Mouse (Mus musculus): ENCODE data around the gene Tmem109. TPM values are rescaled to one million over a fixed set of nuclear protein-coding genes. Genes with fewer than 3 reads are reported as not detected.

The Tmem109 gene
- total and polyA plus RNA-seq, 3 experiments, result 17.9 to 51.5 (median 32.9) TPM

DNA sequence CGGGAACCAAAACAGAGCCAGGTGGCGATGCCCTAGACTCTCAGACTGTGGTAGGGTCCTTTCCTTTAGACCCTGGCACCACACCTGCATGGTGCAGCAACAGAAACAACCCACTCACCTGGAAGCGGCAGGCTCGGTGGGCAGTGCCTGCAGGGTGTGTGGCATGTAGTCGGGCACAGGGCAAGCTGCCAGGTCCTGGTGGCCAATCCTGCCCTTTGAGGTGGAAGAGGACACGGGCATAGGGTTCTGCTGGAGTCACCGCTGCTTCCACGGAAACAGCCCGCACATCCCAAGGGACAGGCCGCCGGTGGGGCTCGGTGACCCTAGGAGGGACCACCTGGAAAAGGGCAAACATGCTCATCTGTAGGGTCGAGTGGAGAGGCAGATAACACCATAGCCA lies 15.4 kb downstream of the Tmem109 start:
- Histone ChIP-seq H3K4me1 (ENCODE audit: control insufficient read depth in 1 of 2, insufficient read depth in 2 of 2) (peaks cover 0 to 6% of the 10 kb centered on the region in 2 experiments; a peak in 1 of 4 replicates), H3K9me3 (replicated peaks; ENCODE audit: low read length) (no peaks in the 10 kb centered on the region), H3K4me2 (ENCODE audit: insufficient read depth, low read depth, poor library complexity, severe bottlenecking) (no peak overlapping the region), H3K9ac (ENCODE audit: insufficient read depth, low read depth) (no peak overlapping the region), H3K27ac (ENCODE audit: insufficient read depth, low read depth) (no peak overlapping the region), H3K36me3 (replicated peaks in 1 of 2; ENCODE audit: control insufficient read depth in 1 of 2, insufficient read depth in 1 of 2, low read length in 1 of 2) (peaks cover 7 to 21% of the 10 kb centered on the region in 2 experiments), H3K4me3 (replicated peaks in 1 of 3; ENCODE audit: low read depth in 2 of 3, low read length in 2 of 3, poor library complexity in 1 of 3) (no peak overlapping the region), H3K27me3 (replicated peaks) (no peaks in the 10 kb centered on the region), H3K79me2 (replicated peaks; ENCODE audit: control insufficient read depth, extremely low read depth, insufficient read depth, poor library complexity, severe bottlenecking) (no peaks in the 10 kb centered on the region)
- dilution Hi-C loops (cut with MboI; ENCODE audit: extremely low pct_ligation_motif_present, extremely low pct_unique_long_range_greater_than_20kb, low sequenced_read_pairs), result no loop called here
- in situ Hi-C loops (cut with MboI; ENCODE audit: low pct_ligation_motif_present, low pct_unique_long_range_greater_than_20kb, low sequenced_read_pairs), result no loop called here
- DNase-seq (ENCODE audit: extremely low read depth), result no peak
- TF ChIP-seq RAD21 (IDR thresholded peaks at IDR 0.05; ENCODE audit: low read depth, low read length) (no peak), CTCF (conservative IDR thresholded peaks at IDR 0.05 in 1 of 2, IDR thresholded peaks at IDR 0.05 in 1 of 2; ENCODE audit: low read depth in 2 of 2, low read length in 2 of 2) (no peak), SIN3A (IDR thresholded peaks at IDR 0.05; ENCODE audit: low read length) (no peak), POLR2A (IDR thresholded peaks at IDR 0.05; ENCODE audit: low read depth, low read length) (no peak), POLR2AphosphoS2 (IDR thresholded peaks at IDR 0.05; ENCODE audit: low read depth, low read length) (no peak), ZMIZ1 (IDR thresholded peaks at IDR 0.05; ENCODE audit: low read depth, low read length) (no peak), CHD1 (IDR thresholded peaks at IDR 0.05; ENCODE audit: low read depth, low read length) (no peak), TBP (conservative IDR thresholded peaks at IDR 0.05; ENCODE audit: low read depth, low read length) (no peak), MYC (IDR thresholded peaks at IDR 0.05; ENCODE audit: low read depth, low read length) (no peak), ZC3H11A (IDR thresholded peaks at IDR 0.05; ENCODE audit: low read depth, low read length) (no peak)

DNA sequence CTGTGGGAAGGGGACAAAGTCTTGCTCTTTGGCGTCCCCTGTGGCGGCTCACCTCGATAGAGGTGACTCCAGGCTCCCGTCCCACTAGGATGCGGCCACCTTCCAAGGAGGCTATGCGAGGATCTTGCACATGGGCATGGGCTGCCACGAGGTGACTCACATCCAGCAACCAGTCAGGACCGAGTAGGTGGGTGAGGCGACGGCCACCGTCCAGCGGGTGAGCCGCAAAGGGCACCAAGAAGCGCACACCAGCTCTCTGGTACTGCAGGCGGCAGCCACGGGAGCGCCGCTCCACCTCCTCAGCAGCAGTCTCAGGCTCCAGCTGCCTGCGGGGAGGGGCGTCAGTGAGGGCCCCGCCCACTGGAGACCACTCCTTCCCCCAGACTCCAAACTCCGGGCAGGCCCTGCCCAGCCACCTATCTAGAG lies 21.7 kb downstream of the Tmem109 start:
- H3K79me2 ChIP-seq (replicated peaks; ENCODE audit: control insufficient read depth, extremely low read depth, insufficient read depth, poor library complexity, severe bottlenecking), result no peaks in the 10 kb centered on the region
- no peak for TF ChIP-seq MYC (IDR thresholded peaks at IDR 0.05; ENCODE audit: low read depth, low read length)
- no peak for TF ChIP-seq POLR2AphosphoS2 (IDR thresholded peaks at IDR 0.05; ENCODE audit: low read depth, low read length)
- no peak overlapping the region for H3K9ac ChIP-seq (ENCODE audit: insufficient read depth, low read depth)
- in situ Hi-C loops (cut with MboI; ENCODE audit: low pct_ligation_motif_present, low pct_unique_long_range_greater_than_20kb, low sequenced_read_pairs) (no loop called here), dilution Hi-C loops (cut with MboI; ENCODE audit: extremely low pct_ligation_motif_present, extremely low pct_unique_long_range_greater_than_20kb, low sequenced_read_pairs) (no loop called here)
- H3K27me3 ChIP-seq (replicated peaks), result no peaks in the 10 kb centered on the region
- peaks cover 46 to 53% of the 10 kb centered on the region in 2 experiments for H3K36me3 ChIP-seq (replicated peaks in 1 of 2; ENCODE audit: control insufficient read depth in 1 of 2, insufficient read depth in 1 of 2, low read length in 1 of 2)
- DNase-seq (ENCODE audit: extremely low read depth), result no peak
- no peak overlapping the region for H3K4me2 ChIP-seq (ENCODE audit: insufficient read depth, low read depth, poor library complexity, severe bottlenecking)
- H3K9me3 ChIP-seq (replicated peaks; ENCODE audit: low read length), result no peaks in the 10 kb centered on the region
- peaks cover 5 to 25% of the 10 kb centered on the region in 2 experiments; a peak in 3 of 4 replicates for H3K4me1 ChIP-seq (ENCODE audit: control insufficient read depth in 1 of 2, insufficient read depth in 2 of 2)
- no peak overlapping the region for H3K27ac ChIP-seq (ENCODE audit: insufficient read depth, low read depth)
- H3K4me3 ChIP-seq (replicated peaks in 1 of 3; ENCODE audit: low read depth in 2 of 3, low read length in 2 of 3, poor library complexity in 1 of 3), result no peak overlapping the region

DNA sequence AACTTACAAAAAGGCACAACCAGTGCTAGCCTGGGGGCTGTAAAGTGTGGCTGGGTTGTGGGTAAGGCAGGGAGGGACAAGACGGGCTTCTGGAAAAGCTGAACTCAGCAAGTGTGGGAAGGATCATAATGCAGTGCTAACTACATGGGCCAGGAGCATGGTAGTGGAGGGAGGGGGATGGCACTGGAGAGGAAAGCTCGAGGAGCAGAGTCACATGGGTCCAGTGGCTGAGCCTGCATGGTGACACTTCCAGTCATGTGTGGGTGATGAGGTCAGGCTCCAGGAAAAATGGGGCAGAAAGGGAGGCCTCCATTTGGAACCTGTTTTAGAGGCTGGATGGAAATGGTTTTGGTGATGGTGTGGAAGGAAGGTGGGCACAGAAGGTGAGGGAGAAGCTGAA lies 25.3 kb downstream of the Tmem109 start:
- in situ Hi-C loops (cut with MboI; ENCODE audit: low pct_ligation_motif_present, low pct_unique_long_range_greater_than_20kb, low sequenced_read_pairs), result no loop called here

More for the DNA sequence above, 25.3 kb downstream of the Tmem109 start:
- H3K4me3 ChIP-seq (replicated peaks in 1 of 3; ENCODE audit: low read depth in 2 of 3, low read length in 2 of 3, poor library complexity in 1 of 3), result no peak overlapping the region
- DNase-seq (ENCODE audit: extremely low read depth), result no peak
- H3K79me2 ChIP-seq (replicated peaks; ENCODE audit: control insufficient read depth, extremely low read depth, insufficient read depth, poor library complexity, severe bottlenecking), result no peaks in the 10 kb centered on the region
- peaks cover 5 to 20% of the 10 kb centered on the region in 2 experiments; a peak in 3 of 4 replicates for H3K4me1 ChIP-seq (ENCODE audit: control insufficient read depth in 1 of 2, insufficient read depth in 2 of 2)
- no peaks in the 10 kb centered on the region for H3K9me3 ChIP-seq (replicated peaks; ENCODE audit: low read length)
- H3K27ac ChIP-seq (ENCODE audit: insufficient read depth, low read depth), result no peak overlapping the region
- dilution Hi-C loops (cut with MboI; ENCODE audit: extremely low pct_ligation_motif_present, extremely low pct_unique_long_range_greater_than_20kb, low sequenced_read_pairs), result no loop called here
- H3K36me3 ChIP-seq (replicated peaks in 1 of 2; ENCODE audit: control insufficient read depth in 1 of 2, insufficient read depth in 1 of 2, low read length in 1 of 2), result peaks cover 80 to 89% of the 10 kb centered on the region in 2 experiments
- TF ChIP-seq KAT2A (IDR thresholded peaks at IDR 0.05; ENCODE audit: insufficient replicate concordance, low read length) (no peak), TCF12 (IDR thresholded peaks at IDR 0.05; ENCODE audit: low read depth, low read length) (no peak), SIN3A (IDR thresholded peaks at IDR 0.05; ENCODE audit: low read length) (no peak), MYC (IDR thresholded peaks at IDR 0.05; ENCODE audit: low read depth, low read length) (no peak), EP300 (IDR thresholded peaks at IDR 0.05; ENCODE audit: low read length) (no peak), NELFE (IDR thresholded peaks at IDR 0.05; ENCODE audit: low read depth, low read length) (no peak)
- no peak overlapping the region for H3K9ac ChIP-seq (ENCODE audit: insufficient read depth, low read depth)
- no peaks in the 10 kb centered on the region for H3K27me3 ChIP-seq (replicated peaks)
- no peak overlapping the region for H3K4me2 ChIP-seq (ENCODE audit: insufficient read depth, low read depth, poor library complexity, severe bottlenecking)
